Mouse (Mus musculus) brain, adult 2 months (tissue): ENCODE measurements at regions not wholly inside any gene's neighbourhood (a gene's known extent, or its start where the extent isn't known, plus 50 kb on each side); places are given as distances from the start of the nearest gene placed in this dataset.
"Not testable (repeated sequence)": the region's sequence is repeated elsewhere in the genome, so short reads cannot be mapped to it uniquely, and the experiment has no call there.

Source experiments
- DNase-seq: peaks from one replicate; pipeline ENCODE4 v3.0.0; 2011; ENCODE audit warnings: low read depth, low spot score

DNA sequence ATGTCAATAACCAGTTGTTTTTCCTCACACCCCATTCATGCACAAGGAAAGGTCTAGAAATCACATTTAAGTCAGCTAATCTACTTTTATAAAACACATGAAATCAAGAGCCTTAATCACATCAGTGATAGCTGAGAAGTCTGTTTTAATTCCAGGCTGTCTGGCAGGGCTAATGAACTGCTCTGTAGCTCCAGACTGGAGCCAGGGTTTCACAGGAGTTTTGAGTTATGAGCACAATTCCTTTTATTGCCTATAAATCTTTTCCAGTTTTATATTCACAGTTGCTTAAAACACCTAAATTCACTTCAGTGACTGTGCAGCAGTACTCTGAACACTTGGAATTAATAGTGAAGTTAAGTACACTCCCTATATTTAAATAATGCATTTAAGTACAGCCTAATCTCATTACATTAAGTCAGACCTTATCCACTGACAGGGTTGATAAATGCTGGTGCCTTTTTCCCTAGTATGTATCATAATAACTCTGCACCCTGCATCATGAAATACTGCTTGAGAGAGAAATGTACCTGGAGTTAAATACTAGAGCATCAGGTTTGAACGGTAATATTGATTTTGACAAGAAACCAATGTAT is 198.6 kb upstream of the Gria4 start:
- DNase-seq = no peak

DNA sequence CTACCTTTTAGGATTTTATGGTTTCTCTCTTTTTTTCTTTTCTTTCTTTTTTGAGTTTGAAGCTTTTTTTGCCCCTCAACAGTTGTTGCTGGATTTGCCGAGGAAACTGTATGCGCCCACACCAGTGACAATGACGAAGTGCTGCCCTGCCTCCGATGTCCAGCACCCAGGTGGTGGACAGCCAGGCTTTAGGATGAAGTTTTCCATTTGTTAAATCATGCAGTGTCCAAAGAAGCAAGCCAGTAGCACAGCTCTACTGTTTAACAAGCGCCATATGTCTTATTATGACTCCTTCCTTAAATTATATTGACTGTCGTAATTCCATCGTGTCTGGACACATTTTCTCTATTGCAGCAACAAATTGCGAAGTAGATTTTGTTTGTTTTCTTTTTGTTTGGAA is 183.4 kb upstream of the Gria4 start:
- not testable (repeated sequence) for DNase-seq

DNA sequence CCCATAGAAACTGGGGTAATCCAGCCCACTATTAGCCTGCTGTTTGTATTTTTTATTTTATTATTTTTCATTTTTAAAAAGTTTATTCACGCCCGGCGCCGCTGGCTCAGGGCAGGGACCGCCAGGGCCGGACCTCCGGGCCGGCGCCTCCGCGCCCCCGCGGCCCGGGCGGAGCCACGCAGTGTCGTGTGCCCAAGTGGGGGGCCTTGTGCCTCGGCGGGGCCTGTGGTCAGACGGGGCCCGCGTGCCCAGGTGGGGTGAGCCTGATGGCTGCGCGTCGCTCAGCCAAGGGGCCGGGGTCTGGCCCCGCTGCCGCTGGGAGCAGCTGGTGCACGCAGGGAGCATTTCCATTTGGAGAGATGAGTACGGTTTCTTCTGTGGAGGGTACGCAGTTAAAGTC is 181.5 kb upstream of the Gria4 start:
- no peak for DNase-seq

DNA sequence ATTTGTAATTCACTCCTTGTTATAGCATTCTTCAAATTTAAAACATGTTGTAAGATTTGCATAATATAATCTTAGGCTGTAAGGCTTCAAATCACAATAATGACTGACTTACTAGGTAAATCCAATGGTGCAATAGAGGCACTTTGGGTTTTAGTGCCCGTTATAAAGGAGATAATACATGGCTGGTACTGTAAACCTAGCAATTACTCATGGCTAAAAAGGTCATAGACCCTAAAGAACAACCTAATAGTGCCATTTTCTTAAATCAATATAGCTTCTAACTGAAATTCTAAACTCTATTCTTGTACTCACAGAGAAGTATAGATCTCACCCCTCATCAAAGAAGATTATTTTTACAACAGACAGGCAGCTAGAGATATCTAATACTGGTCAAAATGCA is 179.0 kb upstream of the Gria4 start:
- DNase-seq = no peak

DNA sequence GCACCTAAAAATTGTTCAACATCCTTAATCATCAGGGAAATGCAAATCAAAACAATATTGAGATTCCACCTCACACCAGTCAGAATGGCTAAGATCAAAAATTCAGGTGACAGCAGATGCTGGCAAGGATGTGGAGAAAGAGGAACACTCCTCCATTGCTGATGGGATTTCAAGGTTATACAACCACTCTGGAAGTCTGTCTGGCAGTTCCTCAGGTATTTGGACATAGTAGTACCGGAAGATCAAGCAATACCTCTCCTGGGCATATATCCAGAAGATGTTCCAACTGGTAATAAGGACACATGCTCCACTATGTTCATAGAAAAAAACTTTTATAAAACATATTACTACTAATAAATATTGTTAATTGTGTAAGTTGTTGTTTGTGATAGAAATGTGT is 135.8 kb upstream of the Gria4 start:
- peak; percentile 54 for DNase-seq

GRCm38 (mm10) chr9:4930362-4930761 is 134.3 kb upstream of the Gria4 start:
- peak; percentile 96 for DNase-seq

GRCm38 (mm10) chr9:4910543-4910942 is 114.5 kb upstream of the Gria4 start:
- no peak for DNase-seq

DNA sequence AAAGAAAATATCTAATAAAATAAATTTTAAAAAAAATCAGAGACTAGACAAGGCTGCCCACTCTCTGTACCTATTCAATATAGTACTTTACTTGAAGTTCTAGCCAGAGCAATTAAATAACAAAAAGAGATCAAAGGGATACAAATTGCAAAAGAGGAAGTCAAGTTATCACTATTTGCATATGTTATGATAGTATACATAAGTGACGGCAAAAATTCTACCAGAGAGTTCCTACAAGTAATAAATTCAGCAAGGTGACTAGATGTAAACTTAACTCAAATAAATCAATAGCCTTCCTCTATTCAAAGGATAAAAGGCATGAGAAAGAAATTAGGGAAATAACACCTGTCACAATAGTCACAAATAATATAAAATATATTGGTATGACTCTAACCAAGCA is 89.4 kb upstream of the Gria4 start:
- no peak for DNase-seq
